Mouse (Mus musculus) stomach, postnatal 0 days (tissue): Measurements from ENCODE around the gene Sfrp2. TPM values are rescaled to one million over a fixed set of nuclear protein-coding genes. Genes with fewer than 3 reads are reported as not detected.

Experiments
- ATAC-seq: fragments of 200-750 bp; cut with Nextera tagmentation; 2 replicates; pipeline ENCODE4 v1.8.0; 2017; ENCODE audit not compliant: low FRiP score, low TSS enrichment
- DNase-seq: peaks from one replicate; pipeline ENCODE4 v3.0.0-alpha.2; 2016; ENCODE audit warnings: low spot score
- H3K27ac ChIP-seq: fragments of 300-500 bp; sonication (generic); replicated peaks from 2 replicates; pipeline ENCODE4 v1.5.1; 2014; ENCODE audit warnings: mild to moderate bottlenecking, control low read depth
- H3K27me3 ChIP-seq: fragments of 300-500 bp; sonication (generic); 2 replicates; pipeline ENCODE4 v1.6.1; 2014; ENCODE audit warnings: low read length; ENCODE audit not compliant: control insufficient read depth, insufficient read depth
- H3K36me3 ChIP-seq: fragments of 300-500 bp; sonication (generic); 2 replicates; pipeline ENCODE4 v1.6.1; 2014; ENCODE audit warnings: low read length, mixed read lengths; ENCODE audit not compliant: control insufficient read depth, insufficient read depth
- H3K4me1 ChIP-seq: fragments of 300-500 bp; sonication (generic); replicated peaks from 2 replicates; pipeline ENCODE4 v1.6.1; 2014; ENCODE audit warnings: antibody characterized with exemption; ENCODE audit not compliant: control insufficient read depth, insufficient read depth
- H3K4me2 ChIP-seq: fragments of 300-500 bp; sonication (generic); replicated peaks from 2 replicates; pipeline ENCODE4 v1.6.1; 2014; ENCODE audit warnings: low read depth, mild to moderate bottlenecking, control low read depth, moderate library complexity
- H3K4me3 ChIP-seq: fragments of 300-500 bp; sonication (generic); 2 replicates; pipeline ENCODE4 v1.5.1; 2014; ENCODE audit warnings: low read depth, low read length, control low read depth
- H3K9ac ChIP-seq: fragments of 300-500 bp; sonication (generic); 2 replicates; pipeline ENCODE4 v1.6.1; 2014; ENCODE audit warnings: mild to moderate bottlenecking, low read length, control low read depth, mixed read lengths
- H3K9me3 ChIP-seq: fragments of 300-500 bp; sonication (generic); 2 replicates; pipeline ENCODE4 v1.6.1; 2016; ENCODE audit warnings: low read length; ENCODE audit not compliant: control insufficient read depth
- CTCF ChIP-seq: IDR thresholded peaks from 2 replicates; pipeline ENCODE4 v1.5.1; 2016; ENCODE audit warnings: antibody characterized with exemption, low read depth, mild to moderate bottlenecking, moderate library complexity
- EP300 ChIP-seq: optimal IDR thresholded peaks from 2 replicates; pipeline ENCODE3; 2016; ENCODE audit warnings: antibody characterized with exemption
- WGBS: fragments of 180-500 bp; shearing (Covaris S2); extraction: QIAGEN DNeasy Blood & Tissue Kit; methylation state at CpG from one replicate; pipeline ENCODE4 v1.1.7; 2014; 5-methylcytosine and 5-hydroxymethylcytosine counted together
- polyA plus RNA-seq: library from polyadenylated mRNA; unstranded; fragments of >200 nt; fragmentation: Nextera tagmentation; extraction: Ambion mirVana; gene quantifications from 2 replicates; pipeline ENCODE4 v1.2.1, GENCODE M21; 2015

Sfrp2 gene
- 118 and 122 TPM in 2 replicates for polyA plus RNA-seq

GRCm38 (mm10) chr3:83765871-83766725 lies at the start of gene Sfrp2:
TSS of gene Sfrp2 (plus strand) at chr3:83766321.
- TF ChIP-seq EP300 (no peak), CTCF (no peak)
- H3K4me3 ChIP-seq: peak within 1 kb of the TSS; percentile 50
- no peaks in the 10 kb centered on the region for H3K9me3 ChIP-seq
- peak within 1 kb of the TSS; percentile 77 for H3K4me2 ChIP-seq
- peak within 1 kb of the TSS; percentile 56; the same call in 1 of the 2 replicates for H3K27ac ChIP-seq
- H3K27me3 ChIP-seq: no peaks in the 10 kb centered on the region
- ATAC-seq (peak; percentile 63; the same call in 1 of the 2 replicates), DNase-seq (peak; percentile 35)
- peaks cover 11% of the 10 kb centered on the region for H3K4me1 ChIP-seq
- peak within 1 kb of the TSS; percentile 59 for H3K9ac ChIP-seq
- under 1% methylated on average over 81 of the region's 82 CpGs for WGBS
- peaks cover 4% of the 10 kb centered on the region; the same call in 1 of the 2 replicates for H3K36me3 ChIP-seq

- H3K27me3 ChIP-seq: no peaks in the 10 kb centered on the region
- TF ChIP-seq EP300: no peak
- no peak for TF ChIP-seq CTCF
- no peak overlapping the region for H3K9ac ChIP-seq
- H3K27ac ChIP-seq: no peak overlapping the region
- no peaks in the 10 kb centered on the region for H3K36me3 ChIP-seq
- no peaks in the 10 kb centered on the region for H3K9me3 ChIP-seq
- no peak overlapping the region for H3K4me2 ChIP-seq
- H3K4me1 ChIP-seq: no peaks in the 10 kb centered on the region
- WGBS: 23% methylated on average over 7 of the region's 7 CpGs
- ATAC-seq (no peak), DNase-seq (no peak)
- H3K4me3 ChIP-seq: no peak overlapping the region
Observed at GRCm38 (mm10) chr3:83717643-83718231, 48.4 kb upstream of the Sfrp2 start.

GRCm38 (mm10) chr3:83718662-83719061 lies 47.5 kb upstream of the Sfrp2 start:
- WGBS: 75% methylated on average over 4 of the region's 4 CpGs
- Histone ChIP-seq H3K9me3 (no peaks in the 10 kb centered on the region), H3K4me1 (no peaks in the 10 kb centered on the region), H3K36me3 (no peaks in the 10 kb centered on the region), H3K27me3 (no peaks in the 10 kb centered on the region), H3K4me3 (no peak overlapping the region), H3K9ac (no peak overlapping the region), H3K4me2 (no peak overlapping the region), H3K27ac (no peak overlapping the region)
- TF ChIP-seq CTCF (no peak), EP300 (no peak)
- no peak for DNase-seq
- ATAC-seq: no peak

- Histone ChIP-seq H3K4me2 (no peak overlapping the region), H3K36me3 (no peaks in the 10 kb centered on the region), H3K9ac (no peak overlapping the region), H3K27me3 (no peaks in the 10 kb centered on the region), H3K4me1 (no peaks in the 10 kb centered on the region), H3K27ac (no peak overlapping the region), H3K9me3 (no peaks in the 10 kb centered on the region), H3K4me3 (no peak overlapping the region)
- no peak for DNase-seq
- ATAC-seq: no peak
- no peak for TF ChIP-seq CTCF
- no peak for TF ChIP-seq EP300
- 43% methylated on average over 3 of the region's 3 CpGs for WGBS
Observed at GRCm38 (mm10) chr3:83728223-83728622, 37.9 kb upstream of the Sfrp2 start.

- H3K27ac ChIP-seq: no peak overlapping the region
- H3K9me3 ChIP-seq: no peaks in the 10 kb centered on the region
- H3K36me3 ChIP-seq: no peaks in the 10 kb centered on the region
- ATAC-seq (no peak), DNase-seq (no peak)
- H3K4me1 ChIP-seq: no peaks in the 10 kb centered on the region
- TF ChIP-seq CTCF: no peak
- TF ChIP-seq EP300: no peak
- H3K9ac ChIP-seq: no peak overlapping the region
- WGBS: 67% methylated on average over 9 of the region's 9 CpGs
- no peak overlapping the region for H3K4me3 ChIP-seq
- H3K4me2 ChIP-seq: no peak overlapping the region
- H3K27me3 ChIP-seq: no peaks in the 10 kb centered on the region
Observed at GRCm38 (mm10) chr3:83728675-83729390, 37.3 kb upstream of the Sfrp2 start.
